Mouse (Mus musculus) megakaryocyte, embryonic 14.5 days (primary cell): ENCODE data around the gene Gm13272.
"Not testable (repeated sequence)": the region's sequence is repeated elsewhere in the genome, so short reads cannot be mapped to it uniquely, and the experiment has no call there.

ENCODE experiments used
- FLI1 ChIP-seq: IDR thresholded peaks from 2 replicates; pipeline ENCODE4 v1.6.1; 2012; ENCODE audit warnings: low read length, inconsistent platforms, mixed read lengths
- GATA1 ChIP-seq: IDR thresholded peaks from 3 replicates; pipeline ENCODE4 v1.6.1; 2012; ENCODE audit warnings: mixed read lengths, low read length, inconsistent platforms, borderline replicate concordance

DNA sequence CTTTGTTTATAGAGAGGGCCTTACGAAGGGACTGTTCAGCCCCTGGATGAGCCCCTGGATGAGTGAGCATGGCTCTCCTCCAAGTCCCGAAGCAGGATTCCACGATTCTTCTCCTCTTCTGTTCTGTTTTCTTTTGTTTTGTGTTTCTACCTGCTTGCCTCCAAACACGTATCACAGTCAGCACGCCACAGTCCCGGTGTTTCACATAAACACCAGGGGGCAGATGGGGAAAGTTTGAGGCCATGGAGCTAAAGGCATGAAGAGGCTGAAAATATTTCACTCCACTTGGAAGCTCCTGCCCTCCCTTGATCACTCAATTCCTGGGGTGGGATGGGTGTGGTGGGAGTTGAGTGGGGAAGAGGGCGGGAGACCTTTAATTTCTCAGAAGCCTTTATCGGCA, 17.9 kb upstream of the Gm13272 start:
- TF ChIP-seq GATA1, FLI1: not testable (repeated sequence)
